ENCODE assay signal across 8 mouse cellular contexts in genomic region chr5:123149451-123150400, GRCm38 (mm10). TPM values are rescaled to one million over a fixed set of nuclear protein-coding genes. Genes with fewer than 3 reads are reported as not detected.
DNase-seq lines count a peak whose midpoint lies in the region; ATAC-seq and TF ChIP-seq lines count a peak whose summit lies in the region.

No protein-coding gene starts in this region.

- peak; percentile 83 for ATAC-seq in erythroblast, adult 5-6 weeks (replicated peaks; ENCODE audit: low FRiP score, poor library complexity, severe bottlenecking)
- peak; percentile 83 for ATAC-seq in heart, embryonic 12.5 days (ENCODE audit: insufficient number of reproducible peaks, low FRiP score)
- peak; percentile 82 for ATAC-seq in kidney, embryonic 16.5 days (ENCODE audit: low FRiP score, low TSS enrichment)

- no peaks in the 10 kb centered on the region for H3K27me3 ChIP-seq in heart, embryonic 12.5 days (replicated peaks)
- H3K27me3 ChIP-seq in kidney, embryonic 16.5 days (ENCODE audit: insufficient read depth, low read length) = no peaks in the 10 kb centered on the region
- H3K27me3 ChIP-seq in liver, adult 2 months (ENCODE audit: control insufficient read depth, insufficient read depth, low read length) = no peaks in the 10 kb centered on the region

- 10% methylated on average over 19 of the region's 19 CpGs for WGBS in heart, embryonic 12.5 days
- WGBS in kidney, embryonic 16.5 days = 6% methylated on average over 19 of the region's 19 CpGs
- 5% methylated on average over 19 of the region's 19 CpGs for WGBS in liver, adult 2 months

- H3K79me2 ChIP-seq in liver, adult 2 months (ENCODE audit: control insufficient read depth, insufficient read depth, low read length) = peaks cover 20% of the 10 kb centered on the region; the same call in 1 of the 2 replicates

- TF ChIP-seq CTCF in brain, embryonic 14.5 days (IDR thresholded peaks at IDR 0.05; ENCODE audit: borderline replicate concordance, extremely low read depth, insufficient read depth, insufficient read length) = peak; percentile 98
- peak; percentile 94 for TF ChIP-seq CTCF in liver, adult 2 months (IDR thresholded peaks at IDR 0.05; ENCODE audit: low read depth, low read length)

- no peak for TF ChIP-seq POLR2A in brain, embryonic 14.5 days (IDR thresholded peaks at IDR 0.05; ENCODE audit: borderline replicate concordance, extremely low read depth, insufficient read depth, insufficient read length, poor library complexity, severe bottlenecking)
- no peak for TF ChIP-seq POLR2A in liver, adult 2 months (IDR thresholded peaks at IDR 0.05; ENCODE audit: extremely low read depth, insufficient read depth, low read length)

- H3K27ac ChIP-seq in heart, embryonic 12.5 days (ENCODE audit: poor library complexity, severe bottlenecking) = peak overlapping the region; percentile 8; the same call in 1 of the 2 replicates
- H3K27ac ChIP-seq in kidney, embryonic 16.5 days (ENCODE audit: low read length) = peak overlapping the region; percentile 27
- no peak overlapping the region for H3K27ac ChIP-seq in liver, adult 2 months (replicated peaks; ENCODE audit: insufficient read depth, low read depth, low read length)

- peak overlapping the region; percentile 59 for H3K4me2 ChIP-seq in heart, embryonic 12.5 days
- H3K4me2 ChIP-seq in kidney, embryonic 16.5 days (replicated peaks; ENCODE audit: low read depth, low read length) = peak overlapping the region; percentile 60

- peak overlapping the region; percentile 50; the same call in 1 of the 2 replicates for H3K9ac ChIP-seq in heart, embryonic 12.5 days
- H3K9ac ChIP-seq in kidney, embryonic 16.5 days (replicated peaks; ENCODE audit: low read length) = peak overlapping the region; percentile 40; the same call in 1 of the 2 replicates
- 0 out of 2 replicates have a peak overlapping the region, but pooled peaks have one; percentile 7 for H3K9ac ChIP-seq in liver, adult 2 months (ENCODE audit: low read depth, low read length)

- peak; percentile 90 for DNase-seq in CD4-positive helper T cell, adult 2 months (ENCODE audit: low read depth, low spot score)
- DNase-seq in brain, embryonic 14.5 days (ENCODE audit: low read depth) = peak; percentile 94
- DNase-seq in liver, adult 2 months (ENCODE audit: extremely low read depth, low read depth, low spot score) = peak; percentile 69
- peak; percentile 64 to 81 for DNase-seq in monocyte, adult 2 months (ENCODE audit: low read depth in 1 of 2, low spot score in 2 of 2)
- DNase-seq in spleen, postnatal 36 days (ENCODE audit: low spot score in 2 of 2) = peak; percentile 85 to 88

- H3K9me3 ChIP-seq in heart, embryonic 12.5 days (replicated peaks) = no peaks in the 10 kb centered on the region
- H3K9me3 ChIP-seq in kidney, embryonic 16.5 days (ENCODE audit: low read length) = no peaks in the 10 kb centered on the region

- H3K4me3 ChIP-seq in heart, embryonic 12.5 days = peak overlapping the region; percentile 35
- H3K4me3 ChIP-seq in kidney, embryonic 16.5 days (ENCODE audit: low read length) = peak overlapping the region; percentile 41
- H3K4me3 ChIP-seq in liver, adult 2 months (ENCODE audit: insufficient read depth, low read depth, low read length) = peak overlapping the region; percentile 26; the same call in 1 of the 2 replicates

- peaks cover 93% of the 10 kb centered on the region for H3K36me3 ChIP-seq in heart, embryonic 12.5 days
- H3K36me3 ChIP-seq in kidney, embryonic 16.5 days (ENCODE audit: insufficient read depth, low read length) = peaks cover 59% of the 10 kb centered on the region
- peaks cover 20% of the 10 kb centered on the region for H3K36me3 ChIP-seq in liver, adult 2 months (ENCODE audit: control insufficient read depth, insufficient read depth, low read length)

- H3K4me1 ChIP-seq in heart, embryonic 12.5 days (replicated peaks) = peaks cover 53% of the 10 kb centered on the region
- peaks cover 43% of the 10 kb centered on the region for H3K4me1 ChIP-seq in kidney, embryonic 16.5 days (ENCODE audit: insufficient read depth, low read length)
- peaks cover 13% of the 10 kb centered on the region for H3K4me1 ChIP-seq in liver, adult 2 months (ENCODE audit: control insufficient read depth, insufficient read depth, low read length)

RNA-seq across cellular contexts. Expression of gene Setd1b, which starts 7.7 kb away (rescaled TPM):
- polyA plus RNA-seq in brain, embryonic 14.5 days (2012; rRNA removed) = 7.3 and 21.0 TPM in 2 replicates
- 15.6 and 19.2 TPM in 2 replicates for total RNA-seq in erythroblast, adult 5-6 weeks (2015; ENCODE audit: low replicate concordance)
- 5.5 and 7.7 TPM in 2 replicates for total RNA-seq in erythroblast, adult 5-6 weeks (2017; ENCODE audit: low replicate concordance)
- polyA plus RNA-seq in heart, embryonic 12.5 days (2016; fragmentation: Nextera tagmentation; extraction: Ambion mirVana) = 7.4 and 8.1 TPM in 2 replicates
- 8.4 and 11.0 TPM in 2 replicates for polyA plus RNA-seq in kidney, embryonic 16.5 days (2015; fragmentation: Nextera tagmentation; extraction: Ambion mirVana)
- 1.8 and 3.8 TPM in 2 replicates for total RNA-seq in liver, adult 2 months (2014; rRNA removed)
- 6.0 and 7.2 TPM in 2 replicates for polyA plus RNA-seq in liver, adult 2 months (2012; rRNA removed)

RNA-seq across cellular contexts. Expression of gene Rhof, which starts 17.2 kb away (rescaled TPM):
- polyA plus RNA-seq in brain, embryonic 14.5 days (2012; rRNA removed) = 9.3 and 11.0 TPM in 2 replicates
- total RNA-seq in erythroblast, adult 5-6 weeks (2015; ENCODE audit: low replicate concordance) = 1.5 and 2.1 TPM in 2 replicates
- total RNA-seq in erythroblast, adult 5-6 weeks (2017; ENCODE audit: low replicate concordance) = 0.70 and 2.1 TPM in 2 replicates
- 1.0 and 1.3 TPM in 2 replicates for polyA plus RNA-seq in heart, embryonic 12.5 days (2016; fragmentation: Nextera tagmentation; extraction: Ambion mirVana)
- 3.2 and 3.8 TPM in 2 replicates for polyA plus RNA-seq in kidney, embryonic 16.5 days (2015; fragmentation: Nextera tagmentation; extraction: Ambion mirVana)
- total RNA-seq in liver, adult 2 months (2014; rRNA removed) = 0.09 and 0.87 TPM in 2 replicates
- polyA plus RNA-seq in liver, adult 2 months (2012; rRNA removed) = 0.61 and 0.86 TPM in 2 replicates

RNA-seq across cellular contexts. Expression of gene Psmd9, which starts 19.5 kb away (rescaled TPM):
- polyA plus RNA-seq in brain, embryonic 14.5 days (2012; rRNA removed) = 36.2 and 41.2 TPM in 2 replicates
- 6.9 and 25.5 TPM in 2 replicates for total RNA-seq in erythroblast, adult 5-6 weeks (2015; ENCODE audit: low replicate concordance)
- 13.8 and 28.7 TPM in 2 replicates for total RNA-seq in erythroblast, adult 5-6 weeks (2017; ENCODE audit: low replicate concordance)
- 58.5 and 58.6 TPM in 2 replicates for polyA plus RNA-seq in heart, embryonic 12.5 days (2016; fragmentation: Nextera tagmentation; extraction: Ambion mirVana)
- polyA plus RNA-seq in kidney, embryonic 16.5 days (2015; fragmentation: Nextera tagmentation; extraction: Ambion mirVana) = 86.9 and 87.9 TPM in 2 replicates
- 29.8 and 39.8 TPM in 2 replicates for total RNA-seq in liver, adult 2 months (2014; rRNA removed)
- polyA plus RNA-seq in liver, adult 2 months (2012; rRNA removed) = 26.4 and 28.5 TPM in 2 replicates

RNA-seq across cellular contexts. Expression of gene Hpd, which starts 32.8 kb away (rescaled TPM):
- polyA plus RNA-seq in brain, embryonic 14.5 days (2012; rRNA removed) = not detected in 2 replicates
- total RNA-seq in erythroblast, adult 5-6 weeks (2015; ENCODE audit: low replicate concordance) = not detected in 2 replicates
- not detected in 2 replicates for total RNA-seq in erythroblast, adult 5-6 weeks (2017; ENCODE audit: low replicate concordance)
- not detected in 2 replicates for polyA plus RNA-seq in heart, embryonic 12.5 days (2016; fragmentation: Nextera tagmentation; extraction: Ambion mirVana)
- polyA plus RNA-seq in kidney, embryonic 16.5 days (2015; fragmentation: Nextera tagmentation; extraction: Ambion mirVana) = 0.23 and 0.29 TPM in 2 replicates
- total RNA-seq in liver, adult 2 months (2014; rRNA removed) = 3,614 and 3,656 TPM in 2 replicates
- 3,813 and 5,374 TPM in 2 replicates for polyA plus RNA-seq in liver, adult 2 months (2012; rRNA removed)
